Mouse (Mus musculus): ENCODE data around the gene Hsp90ab1. TPM values are rescaled to one million over a fixed set of nuclear protein-coding genes. Genes with fewer than 3 reads are reported as not detected.
A peak's percentile ranks its signal among the peaks of the same experiment; 100 is the strongest.

Hsp90ab1 gene
- polyA plus RNA-seq, 1 experiment from 2014 or later: 483 TPM

DNA sequence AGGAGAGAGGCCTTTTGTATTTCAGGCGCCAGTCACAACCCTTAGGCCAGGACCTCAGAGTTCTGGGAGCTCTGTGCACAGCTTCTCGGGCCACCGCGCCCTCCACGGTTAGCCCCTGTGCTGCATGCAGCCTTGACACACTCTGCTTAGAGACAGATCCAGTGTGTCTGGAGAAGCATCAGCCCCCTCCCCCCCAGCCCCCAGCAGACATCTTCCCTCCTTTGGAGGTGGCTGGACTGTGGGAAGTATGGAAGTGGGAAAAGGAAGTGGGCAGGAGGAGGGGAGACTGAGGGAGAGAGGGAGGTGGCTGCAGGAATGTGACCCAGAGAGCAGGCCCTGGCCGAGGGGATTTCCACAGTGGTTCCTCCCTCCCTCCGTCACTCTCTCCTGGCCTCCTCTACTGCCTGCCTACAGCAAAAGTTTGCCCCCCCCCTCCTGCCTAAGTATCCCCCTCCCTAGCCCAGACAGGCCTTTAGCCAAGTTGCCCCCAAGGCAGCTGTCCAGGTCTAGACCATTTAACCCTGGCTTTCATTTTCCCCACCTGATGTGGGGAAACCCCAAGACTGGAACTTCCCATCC, 15.7 kb downstream of the Hsp90ab1 start:
- Histone ChIP-seq H3K4me3 (ENCODE audit: low read depth, low read length) (no peak overlapping the region), H3K4me1 (replicated peaks; ENCODE audit: control insufficient read depth, insufficient read depth, low read length) (peaks cover 3% of the 10 kb centered on the region; the same call in 1 of the 2 replicates), H3K9me3 (ENCODE audit: control insufficient read depth) (no peaks in the 10 kb centered on the region), H3K27me3 (replicated peaks; ENCODE audit: control insufficient read depth, insufficient read depth, low read length) (0 out of 2 replicates have a peak, but pooled peaks cover 6% of the 10 kb centered on the region), H3K4me2 (replicated peaks; ENCODE audit: low read depth) (no peak overlapping the region; the same call in 1 of the 2 replicates), H3K27ac (ENCODE audit: low read depth, low read length) (no peak overlapping the region), H3K36me3 (ENCODE audit: control insufficient read depth, insufficient read depth) (peaks cover 9% of the 10 kb centered on the region; the same call in 1 of the 2 replicates), H3K9ac (ENCODE audit: low read depth, low read length) (no peak overlapping the region)
- TF ChIP-seq CTCF (IDR thresholded peaks at IDR 0.05; ENCODE audit: low read depth): no peak
- ATAC-seq: no peak
- 64% methylated on average over 7 of the region's 7 CpGs for WGBS

DNA sequence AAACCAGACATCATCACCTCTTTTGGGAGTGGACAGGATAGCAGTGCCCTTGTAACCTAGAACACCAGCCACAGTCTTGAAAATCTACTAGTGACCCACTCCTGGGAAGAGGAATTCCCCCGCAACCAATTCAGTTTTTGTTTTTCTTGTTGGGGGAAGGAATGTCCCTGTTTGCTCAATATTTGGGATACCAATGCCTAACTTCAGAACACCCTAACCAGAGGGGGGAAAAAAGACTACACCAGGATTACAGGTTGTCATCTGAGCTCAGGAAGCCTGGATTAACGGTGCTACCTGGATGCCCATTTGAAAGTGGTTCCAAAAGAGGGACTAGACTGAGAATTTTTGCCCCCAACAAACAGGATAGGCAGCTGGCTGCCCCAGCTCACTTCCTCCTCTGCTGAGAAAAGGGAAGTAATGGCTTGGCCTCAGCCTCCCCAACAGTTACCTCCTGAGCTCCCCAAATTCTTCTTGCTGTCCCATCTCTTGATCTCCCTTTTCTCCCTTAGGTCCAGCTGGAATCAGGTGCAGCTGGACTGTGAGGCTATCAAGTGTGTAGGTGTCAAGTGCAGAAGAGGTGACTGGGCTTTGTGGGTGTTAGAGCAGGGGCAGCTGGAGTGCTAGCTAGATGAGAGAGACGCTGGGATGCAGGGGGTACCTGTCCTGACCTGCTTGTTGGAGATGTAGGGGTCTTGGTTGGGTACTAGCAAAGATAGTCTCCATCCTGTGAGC, 16.4 kb downstream of the Hsp90ab1 start:
- Histone ChIP-seq H3K4me1 (replicated peaks; ENCODE audit: control insufficient read depth, insufficient read depth, low read length) (peaks cover 3% of the 10 kb centered on the region; the same call in 1 of the 2 replicates), H3K9me3 (ENCODE audit: control insufficient read depth) (no peaks in the 10 kb centered on the region), H3K27me3 (replicated peaks; ENCODE audit: control insufficient read depth, insufficient read depth, low read length) (peaks cover 6% of the 10 kb centered on the region; the same call in 1 of the 2 replicates), H3K27ac (ENCODE audit: low read depth, low read length) (no peak overlapping the region), H3K4me2 (replicated peaks; ENCODE audit: low read depth) (peak overlapping the region; percentile 94), H3K4me3 (ENCODE audit: low read depth, low read length) (peak overlapping the region; percentile 65), H3K36me3 (ENCODE audit: control insufficient read depth, insufficient read depth) (peaks cover 9% of the 10 kb centered on the region; the same call in 1 of the 2 replicates), H3K9ac (ENCODE audit: low read depth, low read length) (peak overlapping the region; percentile 62; the same call in 1 of the 2 replicates)
- ATAC-seq: no peak
- TF ChIP-seq CTCF (IDR thresholded peaks at IDR 0.05; ENCODE audit: low read depth): no peak
- WGBS: 59% methylated on average over 3 of the region's 3 CpGs

DNA sequence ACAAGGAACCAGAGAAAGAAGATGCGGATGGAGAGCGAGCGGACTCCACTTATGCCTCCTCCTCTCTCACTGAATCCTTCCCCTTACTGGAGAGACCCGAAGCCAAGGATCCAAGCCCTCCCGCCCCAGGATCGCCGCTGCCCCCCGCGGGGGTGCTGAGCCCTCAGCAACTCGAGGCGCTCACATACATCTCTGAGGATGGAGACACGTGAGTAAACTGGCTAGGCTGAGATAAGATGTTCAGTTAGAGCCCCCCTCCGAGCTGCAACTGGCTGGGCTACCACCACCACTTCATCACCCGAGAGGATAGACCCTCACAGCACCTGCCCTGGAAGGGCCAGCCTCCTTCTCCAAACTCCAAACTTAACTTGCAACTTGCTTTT, 17.0 kb downstream of the Hsp90ab1 start:
- Histone ChIP-seq H3K4me3 (ENCODE audit: low read depth, low read length) (peak overlapping the region; percentile 65), H3K36me3 (ENCODE audit: control insufficient read depth, insufficient read depth) (peaks cover 9% of the 10 kb centered on the region; the same call in 1 of the 2 replicates), H3K9me3 (ENCODE audit: control insufficient read depth) (no peaks in the 10 kb centered on the region), H3K27me3 (replicated peaks; ENCODE audit: control insufficient read depth, insufficient read depth, low read length) (peaks cover 11% of the 10 kb centered on the region), H3K27ac (ENCODE audit: low read depth, low read length) (no peak overlapping the region), H3K4me2 (replicated peaks; ENCODE audit: low read depth) (peak overlapping the region; percentile 94), H3K9ac (ENCODE audit: low read depth, low read length) (peak overlapping the region; percentile 62), H3K4me1 (replicated peaks; ENCODE audit: control insufficient read depth, insufficient read depth, low read length) (peaks cover 3% of the 10 kb centered on the region; the same call in 1 of the 2 replicates)
- TF ChIP-seq CTCF (IDR thresholded peaks at IDR 0.05; ENCODE audit: low read depth): no peak
- WGBS: 4% methylated on average over 14 of the region's 14 CpGs
- no peak for ATAC-seq

DNA sequence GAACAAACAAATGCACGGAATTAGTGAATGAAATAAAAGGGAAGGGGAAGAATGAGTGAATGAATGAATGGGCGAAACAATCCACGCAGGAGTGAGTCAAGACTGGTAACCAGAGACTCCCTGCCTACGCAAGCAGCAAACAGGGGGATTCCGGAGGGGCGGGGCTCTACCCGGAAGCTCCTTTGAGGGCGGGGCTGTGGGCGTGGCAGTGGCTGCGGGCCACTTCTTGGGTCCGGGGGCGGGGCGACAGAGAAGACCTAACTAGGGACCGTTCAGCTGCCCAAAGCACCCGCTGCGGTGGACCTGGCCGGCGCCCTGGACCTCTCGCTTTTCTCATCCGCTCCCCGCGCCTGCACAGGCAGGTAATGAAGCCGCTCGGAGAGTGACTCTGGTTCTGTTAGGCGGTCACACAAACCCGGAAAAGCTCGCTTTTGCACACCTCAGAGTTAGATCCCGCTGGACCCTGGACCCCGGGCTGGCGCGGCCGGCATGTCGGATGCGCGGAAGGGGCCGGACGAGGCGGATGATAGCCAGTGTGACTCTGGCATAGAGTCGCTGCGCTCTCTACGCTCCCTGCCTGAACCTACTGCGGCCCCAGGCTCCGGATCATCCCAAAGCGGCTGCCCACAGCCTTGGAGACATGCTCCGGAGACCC, 17.5 kb downstream of the Hsp90ab1 start, which contains the start of gene Nfkbie:
TSS of gene Nfkbie (plus strand) at position 252 of the 655 bp plus-strand sequence.
- WGBS: under 1% methylated on average over 45 of the region's 45 CpGs
- peak within 1 kb of the TSS; percentile 94 for H3K4me2 ChIP-seq (replicated peaks; ENCODE audit: low read depth)

DNA sequence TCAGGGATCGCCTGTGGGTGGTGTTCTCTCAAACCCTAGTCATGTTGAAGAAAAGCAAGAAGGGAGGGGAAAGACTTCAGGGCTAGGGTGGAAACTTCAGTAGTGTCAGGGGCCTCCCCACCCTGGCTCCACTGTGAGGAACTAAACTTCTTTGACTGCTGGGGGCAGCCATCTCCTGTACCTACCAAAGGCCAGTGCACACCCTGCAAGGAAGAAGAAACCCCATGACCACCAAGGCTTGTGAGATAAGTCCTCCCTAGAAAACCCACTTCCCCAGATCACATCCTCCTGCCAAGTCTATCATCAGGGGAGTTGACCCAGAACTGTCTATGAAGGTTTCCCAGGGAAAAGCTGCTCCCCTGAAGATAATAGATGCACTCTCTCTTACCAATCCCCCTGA, 18.7 kb downstream of the Hsp90ab1 start:
- Histone ChIP-seq H3K36me3 (ENCODE audit: control insufficient read depth, insufficient read depth) (peaks cover 3% of the 10 kb centered on the region; the same call in 1 of the 2 replicates), H3K4me3 (ENCODE audit: low read depth, low read length) (no peak overlapping the region), H3K4me2 (replicated peaks; ENCODE audit: low read depth) (no peak overlapping the region), H3K4me1 (replicated peaks; ENCODE audit: control insufficient read depth, insufficient read depth, low read length) (peaks cover 3% of the 10 kb centered on the region; the same call in 1 of the 2 replicates), H3K27ac (ENCODE audit: low read depth, low read length) (no peak overlapping the region), H3K27me3 (replicated peaks; ENCODE audit: control insufficient read depth, insufficient read depth, low read length) (peaks cover 24% of the 10 kb centered on the region), H3K9me3 (ENCODE audit: control insufficient read depth) (no peaks in the 10 kb centered on the region), H3K9ac (ENCODE audit: low read depth, low read length) (no peak overlapping the region)
- no peak for TF ChIP-seq CTCF (IDR thresholded peaks at IDR 0.05; ENCODE audit: low read depth)
- WGBS: 41% methylated on average over 1 of the region's 1 CpGs
- ATAC-seq: no peak

More for the DNA sequence above, 17.5 kb downstream of the Hsp90ab1 start, which contains the start of gene Nfkbie:
- 0 out of 2 replicates have a peak, but pooled peaks have one; percentile 0 for TF ChIP-seq CTCF (IDR thresholded peaks at IDR 0.05; ENCODE audit: low read depth)
- ATAC-seq: peak; percentile 81
- Histone ChIP-seq H3K9ac (ENCODE audit: low read depth, low read length) (peak within 1 kb of the TSS; percentile 62), H3K9me3 (ENCODE audit: control insufficient read depth) (no peaks in the 10 kb centered on the region), H3K36me3 (ENCODE audit: control insufficient read depth, insufficient read depth) (peaks cover 9% of the 10 kb centered on the region; the same call in 1 of the 2 replicates), H3K4me1 (replicated peaks; ENCODE audit: control insufficient read depth, insufficient read depth, low read length) (peaks cover 3% of the 10 kb centered on the region; the same call in 1 of the 2 replicates), H3K27ac (ENCODE audit: low read depth, low read length) (no peak within 1 kb of the TSS), H3K4me3 (ENCODE audit: low read depth, low read length) (peak within 1 kb of the TSS; percentile 65), H3K27me3 (replicated peaks; ENCODE audit: control insufficient read depth, insufficient read depth, low read length) (peaks cover 16% of the 10 kb centered on the region)

DNA sequence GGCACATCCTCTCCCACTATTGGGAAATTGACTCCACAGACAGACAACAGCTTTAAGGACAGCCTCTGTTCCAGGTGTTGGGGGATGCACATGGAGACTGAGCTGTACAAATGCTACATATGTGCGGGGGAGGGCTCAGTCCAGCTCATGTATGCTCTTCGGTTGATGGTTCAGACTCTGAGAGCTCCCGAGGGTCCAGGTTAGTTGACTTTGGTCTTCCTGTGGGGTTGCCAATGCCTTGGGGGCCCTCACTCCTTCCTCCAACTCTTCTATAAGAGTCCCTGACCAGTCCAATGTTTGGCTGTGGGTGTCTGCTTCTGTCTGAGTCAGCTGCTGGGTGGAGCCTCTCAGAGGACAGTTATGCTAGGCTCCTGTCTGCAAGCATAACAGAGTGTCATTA, 20.0 kb downstream of the Hsp90ab1 start:
- Histone ChIP-seq H3K9ac (ENCODE audit: low read depth, low read length) (no peak overlapping the region), H3K4me1 (replicated peaks; ENCODE audit: control insufficient read depth, insufficient read depth, low read length) (peaks cover 3% of the 10 kb centered on the region; the same call in 1 of the 2 replicates), H3K27me3 (replicated peaks; ENCODE audit: control insufficient read depth, insufficient read depth, low read length) (peaks cover 38% of the 10 kb centered on the region), H3K36me3 (ENCODE audit: control insufficient read depth, insufficient read depth) (no peaks in the 10 kb centered on the region), H3K9me3 (ENCODE audit: control insufficient read depth) (no peaks in the 10 kb centered on the region), H3K4me2 (replicated peaks; ENCODE audit: low read depth) (no peak overlapping the region), H3K27ac (ENCODE audit: low read depth, low read length) (no peak overlapping the region), H3K4me3 (ENCODE audit: low read depth, low read length) (no peak overlapping the region)
- no peak for ATAC-seq
- TF ChIP-seq CTCF (IDR thresholded peaks at IDR 0.05; ENCODE audit: low read depth): no peak
- 79% methylated on average over 3 of the region's 3 CpGs for WGBS
